Mouse (Mus musculus) forebrain, embryonic 14.5 days (tissue): ENCODE measurements around the gene Fam214b. TPM values are rescaled to one million over a fixed set of nuclear protein-coding genes. Genes with fewer than 3 reads are reported as not detected.

ENCODE experiments used
- ATAC-seq: fragments of 200-750 bp; cut with Nextera tagmentation; 2 replicates; pipeline ENCODE4 v1.8.0; 2017; ENCODE audit warnings: mild to moderate bottlenecking, moderate library complexity
- DNase-seq: peaks from one replicate; pipeline ENCODE4 v3.0.0-alpha.2; 2015; ENCODE audit warnings: low spot score
- H3K27ac ChIP-seq: fragments of 300-500 bp; sonication (generic); 2 replicates; pipeline ENCODE4 v1.5.1; 2014; ENCODE audit warnings: low read depth, mild to moderate bottlenecking, control low read depth, low read length, moderate library complexity
- H3K27me3 ChIP-seq: fragments of 300-500 bp; sonication (generic); replicated peaks from 2 replicates; pipeline ENCODE4 v1.6.1; 2014; ENCODE audit warnings: low read length, control low read depth, mixed read lengths; ENCODE audit not compliant: control insufficient read depth, insufficient read depth
- H3K36me3 ChIP-seq: fragments of 300-500 bp; sonication (generic); 2 replicates; pipeline ENCODE4 v1.6.1; 2014; ENCODE audit warnings: low read length, control low read depth; ENCODE audit not compliant: control insufficient read depth, insufficient read depth
- H3K4me1 ChIP-seq: fragments of 300-500 bp; sonication (generic); 2 replicates; pipeline ENCODE4 v1.6.1; 2014; ENCODE audit warnings: antibody characterized with exemption, low read length, control low read depth; ENCODE audit not compliant: control insufficient read depth, insufficient read depth
- H3K4me2 ChIP-seq: fragments of 300-500 bp; sonication (generic); 2 replicates; pipeline ENCODE4 v1.6.1; 2014; ENCODE audit warnings: mild to moderate bottlenecking, control low read depth, low read length
- H3K4me3 ChIP-seq: fragments of 300-500 bp; sonication (generic); 2 replicates; pipeline ENCODE4 v1.5.1; 2014; ENCODE audit warnings: low read depth, low read length, control low read depth
- H3K9ac ChIP-seq: fragments of 300-500 bp; sonication (generic); 2 replicates; pipeline ENCODE4 v1.6.1; 2014; ENCODE audit warnings: mild to moderate bottlenecking, low read length, control low read depth, moderate library complexity
- H3K9me3 ChIP-seq: fragments of 300-500 bp; sonication (generic); replicated peaks from 2 replicates; pipeline ENCODE4 v1.6.1; 2016; ENCODE audit warnings: low read length, control low read depth, mixed read lengths; ENCODE audit not compliant: control insufficient read depth
- WGBS: fragments of 180-500 bp; shearing (Covaris S2); extraction: QIAGEN DNeasy Blood & Tissue Kit; methylation state at CpG from one replicate; pipeline ENCODE4 v1.1.7; 2014; 5-methylcytosine and 5-hydroxymethylcytosine counted together
- polyA plus RNA-seq: library from polyadenylated mRNA; unstranded; fragments of >200 nt; fragmentation: Nextera tagmentation; extraction: Ambion mirVana; gene quantifications from 2 replicates; pipeline ENCODE4 v1.2.1, GENCODE M21; 2014

The Fam214b gene
- polyA plus RNA-seq, 1 experiment from 2014 or later = 19.3 TPM

- 4% methylated on average over 7 of the region's 7 CpGs for WGBS
- peaks cover 24% of the 10 kb centered on the region for H3K4me1 ChIP-seq
These were observed 2.2 kb downstream of the Fam214b start for GRCm38 (mm10) chr4:43043644-43044357.

GRCm38 (mm10) chr4:43040881-43041547 is 5.0 kb downstream of the Fam214b start:
- no peak for ATAC-seq
- Histone ChIP-seq H3K36me3 (peaks cover 11% of the 10 kb centered on the region), H3K4me3 (no peak overlapping the region), H3K9me3 (no peaks in the 10 kb centered on the region), H3K4me1 (peaks cover 26% of the 10 kb centered on the region), H3K4me2 (no peak overlapping the region; the same call in 1 of the 2 replicates), H3K27me3 (no peaks in the 10 kb centered on the region), H3K27ac (peak overlapping the region; percentile 41; the same call in 1 of the 2 replicates), H3K9ac (no peak overlapping the region)
- no peak for DNase-seq
- WGBS = 72% methylated on average over 9 of the region's 9 CpGs

More at GRCm38 (mm10) chr4:43043644-43044357, 2.2 kb downstream of the Fam214b start:
- peak overlapping the region; percentile 77 for H3K4me2 ChIP-seq
- peak overlapping the region; percentile 96 for H3K27ac ChIP-seq
- ATAC-seq (peak; percentile 73), DNase-seq (peak; percentile 96)
- H3K36me3 ChIP-seq = no peaks in the 10 kb centered on the region
- H3K9me3 ChIP-seq = no peaks in the 10 kb centered on the region
- H3K9ac ChIP-seq = peak overlapping the region; percentile 63
- H3K4me3 ChIP-seq = peak overlapping the region; percentile 50
- no peaks in the 10 kb centered on the region for H3K27me3 ChIP-seq

- peak; percentile 99 for DNase-seq
- no peaks in the 10 kb centered on the region for H3K9me3 ChIP-seq
- peak; percentile 95 for ATAC-seq
- no peaks in the 10 kb centered on the region for H3K27me3 ChIP-seq
- peak overlapping the region; percentile 54 for H3K4me2 ChIP-seq
- H3K27ac ChIP-seq = peak overlapping the region; percentile 77
- 0% methylated on average over 25 of the region's 25 CpGs for WGBS
- H3K4me1 ChIP-seq = peaks cover 26% of the 10 kb centered on the region
- peak overlapping the region; percentile 79 for H3K9ac ChIP-seq
- H3K4me3 ChIP-seq = peak overlapping the region; percentile 62
- peaks cover 19% of the 10 kb centered on the region for H3K36me3 ChIP-seq
These were observed 5.9 kb downstream of the Fam214b start for GRCm38 (mm10) chr4:43040114-43040572.

GRCm38 (mm10) chr4:43039609-43040008 is 6.4 kb downstream of the Fam214b start:
- 2% methylated on average over 11 of the region's 11 CpGs for WGBS
- H3K27ac ChIP-seq = peak overlapping the region; percentile 77
- no peaks in the 10 kb centered on the region for H3K9me3 ChIP-seq
- peak overlapping the region; percentile 79 for H3K9ac ChIP-seq
- peaks cover 25% of the 10 kb centered on the region for H3K36me3 ChIP-seq
- peak overlapping the region; percentile 54 for H3K4me2 ChIP-seq
- ATAC-seq (peak; percentile 7; the same call in 1 of the 2 replicates), DNase-seq (no peak)
- H3K27me3 ChIP-seq = no peaks in the 10 kb centered on the region
- peak overlapping the region; percentile 62 for H3K4me3 ChIP-seq
- peaks cover 22% of the 10 kb centered on the region for H3K4me1 ChIP-seq

- ATAC-seq = no peak
- Histone ChIP-seq H3K9me3 (no peaks in the 10 kb centered on the region), H3K27ac (no peak overlapping the region), H3K4me3 (peak overlapping the region; percentile 62), H3K27me3 (no peaks in the 10 kb centered on the region), H3K36me3 (peaks cover 32% of the 10 kb centered on the region), H3K4me1 (peaks cover 19% of the 10 kb centered on the region), H3K4me2 (peak overlapping the region; percentile 54), H3K9ac (peak overlapping the region; percentile 79)
- no peak for DNase-seq
- 64% methylated on average over 15 of the region's 15 CpGs for WGBS
These were observed 7.2 kb downstream of the Fam214b start for GRCm38 (mm10) chr4:43038567-43039495.

GRCm38 (mm10) chr4:43037860-43038566 is 8.0 kb downstream of the Fam214b start:
- DNase-seq (no peak), ATAC-seq (no peak)
- Histone ChIP-seq H3K9me3 (no peaks in the 10 kb centered on the region), H3K4me2 (peak overlapping the region; percentile 54; the same call in 1 of the 2 replicates), H3K9ac (no peak overlapping the region), H3K4me3 (no peak overlapping the region), H3K27ac (no peak overlapping the region), H3K4me1 (peaks cover 14% of the 10 kb centered on the region), H3K36me3 (peaks cover 41% of the 10 kb centered on the region), H3K27me3 (no peaks in the 10 kb centered on the region)
- WGBS = 73% methylated on average over 4 of the region's 4 CpGs

- H3K4me2 ChIP-seq = no peak overlapping the region
- H3K27me3 ChIP-seq = no peaks in the 10 kb centered on the region
- peaks cover 47% of the 10 kb centered on the region for H3K36me3 ChIP-seq
- no peak for DNase-seq
- ATAC-seq = no peak
- H3K9me3 ChIP-seq = no peaks in the 10 kb centered on the region
- no peak overlapping the region for H3K9ac ChIP-seq
- H3K27ac ChIP-seq = no peak overlapping the region
- 89% methylated on average over 10 of the region's 10 CpGs for WGBS
- no peak overlapping the region for H3K4me3 ChIP-seq
- H3K4me1 ChIP-seq = peaks cover 17% of the 10 kb centered on the region
These were observed 9.7 kb downstream of the Fam214b start for GRCm38 (mm10) chr4:43036356-43036755.

GRCm38 (mm10) chr4:43035851-43036250 is 10.2 kb downstream of the Fam214b start:
- Histone ChIP-seq H3K4me1 (peaks cover 14% of the 10 kb centered on the region), H3K36me3 (peaks cover 47% of the 10 kb centered on the region), H3K9ac (no peak overlapping the region), H3K9me3 (no peaks in the 10 kb centered on the region), H3K4me2 (no peak overlapping the region), H3K4me3 (no peak overlapping the region), H3K27me3 (no peaks in the 10 kb centered on the region), H3K27ac (no peak overlapping the region)
- DNase-seq (no peak), ATAC-seq (no peak)
- WGBS = 86% methylated on average over 6 of the region's 6 CpGs
